Mouse (Mus musculus) liver, embryonic 13.5 days (tissue): ENCODE data around the gene Pik3ca. TPM values are rescaled to one million over a fixed set of nuclear protein-coding genes. Genes with fewer than 3 reads are reported as not detected.
"Not testable (repeated sequence)": the region's sequence is repeated elsewhere in the genome, so short reads cannot be mapped to it uniquely, and the experiment has no call there.

Experiments
- ATAC-seq: fragments of 200-750 bp; cut with Nextera tagmentation; 2 replicates; pipeline ENCODE4 v1.8.0; 2017; ENCODE audit warnings: low read depth, mild to moderate bottlenecking, moderate number of reproducible peaks, moderate library complexity
- DNase-seq: peaks from one replicate; pipeline ENCODE4 v3.0.0; 2022
- H3K27ac ChIP-seq: fragments of 300-500 bp; sonication (generic); 2 replicates; pipeline ENCODE4 v1.5.1; 2015; ENCODE audit warnings: moderate library complexity, mild to moderate bottlenecking, inconsistent platforms
- H3K27me3 ChIP-seq: fragments of 300-500 bp; sonication (generic); 2 replicates; pipeline ENCODE4 v1.6.1; 2015; ENCODE audit warnings: mild to moderate bottlenecking, inconsistent platforms
- H3K36me3 ChIP-seq: fragments of 300-500 bp; sonication (generic); 2 replicates; pipeline ENCODE4 v1.6.1; 2015; ENCODE audit warnings: mild to moderate bottlenecking, inconsistent platforms
- H3K4me1 ChIP-seq: fragments of 300-500 bp; sonication (generic); replicated peaks from 2 replicates; pipeline ENCODE4 v1.6.1; 2015; ENCODE audit warnings: inconsistent platforms
- H3K4me2 ChIP-seq: fragments of 300-500 bp; sonication (generic); 2 replicates; pipeline ENCODE4 v1.6.1; 2015; ENCODE audit warnings: inconsistent platforms, mild to moderate bottlenecking, moderate library complexity
- H3K4me3 ChIP-seq: fragments of 300-500 bp; sonication (generic); replicated peaks from 2 replicates; pipeline ENCODE4 v1.5.1; 2015; ENCODE audit warnings: mild to moderate bottlenecking, inconsistent platforms
- H3K9ac ChIP-seq: fragments of 300-500 bp; sonication (generic); 2 replicates; pipeline ENCODE4 v1.6.1; 2015; ENCODE audit warnings: mild to moderate bottlenecking, inconsistent platforms
- H3K9me3 ChIP-seq: fragments of 300-500 bp; sonication (generic); replicated peaks from 2 replicates; pipeline ENCODE4 v1.6.1; 2016; ENCODE audit warnings: inconsistent platforms
- WGBS: fragments of 180-500 bp; shearing (Covaris S2); methylation state at CpG from one replicate; pipeline ENCODE4 v1.1.7; 2015; ENCODE audit not compliant: insufficient replicate concordance; 5-methylcytosine and 5-hydroxymethylcytosine counted together
- polyA plus RNA-seq: library from polyadenylated mRNA; unstranded; fragments of >200 nt; fragmentation: Nextera tagmentation; extraction: Ambion mirVana; gene quantifications from 2 replicates; pipeline ENCODE4 v1.2.1, GENCODE M21; 2015

The Pik3ca gene
- polyA plus RNA-seq, 1 experiment from 2014 or later: 3.0 TPM

GRCm38 (mm10) chr3:32427695-32428094, 30.2 kb downstream of the Pik3ca start:
- 49% methylated on average over 4 of the region's 4 CpGs for WGBS
- Histone ChIP-seq H3K27me3 (no peaks in the 10 kb centered on the region), H3K36me3 (no peaks in the 10 kb centered on the region), H3K27ac (no peak overlapping the region), H3K4me3 (no peak overlapping the region), H3K4me2 (no peak overlapping the region), H3K9me3 (no peaks in the 10 kb centered on the region), H3K4me1 (peaks cover 10% of the 10 kb centered on the region), H3K9ac (no peak overlapping the region)
- ATAC-seq (no peak), DNase-seq (no peak)

GRCm38 (mm10) chr3:32428361-32428760, 30.9 kb downstream of the Pik3ca start:
- Histone ChIP-seq H3K9me3 (no peaks in the 10 kb centered on the region), H3K27ac (no peak overlapping the region), H3K9ac (no peak overlapping the region), H3K27me3 (no peaks in the 10 kb centered on the region), H3K4me1 (peaks cover 10% of the 10 kb centered on the region), H3K4me2 (no peak overlapping the region), H3K4me3 (no peak overlapping the region), H3K36me3 (no peaks in the 10 kb centered on the region)
- 72% methylated on average over 3 of the region's 3 CpGs for WGBS
- DNase-seq: no peak
- no peak for ATAC-seq

- Histone ChIP-seq H3K27me3 (no peaks in the 10 kb centered on the region), H3K4me3 (no peak overlapping the region), H3K4me1 (peaks cover 10% of the 10 kb centered on the region), H3K36me3 (no peaks in the 10 kb centered on the region), H3K9ac (no peak overlapping the region), H3K4me2 (no peak overlapping the region), H3K27ac (no peak overlapping the region), H3K9me3 (no peaks in the 10 kb centered on the region)
- 85% methylated on average over 4 of the region's 4 CpGs for WGBS
- ATAC-seq (no peak), DNase-seq (no peak)
These were observed 31.4 kb downstream of the Pik3ca start for GRCm38 (mm10) chr3:32428921-32429320.

GRCm38 (mm10) chr3:32429351-32429750, 31.9 kb downstream of the Pik3ca start:
- not testable (repeated sequence) for H3K27ac ChIP-seq, H3K36me3 ChIP-seq, H3K4me3 ChIP-seq, H3K4me2 ChIP-seq, DNase-seq, H3K9ac ChIP-seq, H3K27me3 ChIP-seq, ATAC-seq, H3K9me3 ChIP-seq
- peaks cover 10% of the 10 kb centered on the region for H3K4me1 ChIP-seq

GRCm38 (mm10) chr3:32430394-32430793, 32.9 kb downstream of the Pik3ca start:
- DNase-seq (no peak), ATAC-seq (no peak)
- Histone ChIP-seq H3K4me2 (no peak overlapping the region), H3K9ac (no peak overlapping the region), H3K27me3 (no peaks in the 10 kb centered on the region), H3K4me1 (peaks cover 10% of the 10 kb centered on the region), H3K9me3 (no peaks in the 10 kb centered on the region), H3K36me3 (no peaks in the 10 kb centered on the region), H3K27ac (no peak overlapping the region), H3K4me3 (no peak overlapping the region)
- 53% methylated on average over 2 of the region's 2 CpGs for WGBS

- no peak overlapping the region for H3K27ac ChIP-seq
- ATAC-seq: no peak
These were observed 36.5 kb downstream of the Pik3ca start for GRCm38 (mm10) chr3:32434016-32434415.

GRCm38 (mm10) chr3:32436101-32436500, 38.6 kb downstream of the Pik3ca start:
- Histone ChIP-seq H3K36me3 (peaks cover 36% of the 10 kb centered on the region), H3K27ac (no peak overlapping the region), H3K9me3 (no peaks in the 10 kb centered on the region), H3K4me2 (no peak overlapping the region), H3K9ac (no peak overlapping the region), H3K27me3 (no peaks in the 10 kb centered on the region), H3K4me1 (no peaks in the 10 kb centered on the region), H3K4me3 (no peak overlapping the region)
- ATAC-seq (no peak), DNase-seq (no peak)
- 73% methylated on average over 11 of the region's 11 CpGs for WGBS

More at GRCm38 (mm10) chr3:32434016-32434415, 36.5 kb downstream of the Pik3ca start:
- H3K4me3 ChIP-seq: no peak overlapping the region
- no peaks in the 10 kb centered on the region for H3K9me3 ChIP-seq
- DNase-seq: no peak
- no peaks in the 10 kb centered on the region for H3K4me1 ChIP-seq
- H3K9ac ChIP-seq: no peak overlapping the region
- 56% methylated on average over 2 of the region's 2 CpGs for WGBS
- H3K36me3 ChIP-seq: peaks cover 21% of the 10 kb centered on the region
- no peak overlapping the region for H3K4me2 ChIP-seq
- H3K27me3 ChIP-seq: no peaks in the 10 kb centered on the region

- Histone ChIP-seq H3K36me3 (peaks cover 43% of the 10 kb centered on the region), H3K4me1 (no peaks in the 10 kb centered on the region), H3K4me3 (no peak overlapping the region), H3K9ac (no peak overlapping the region), H3K27me3 (no peaks in the 10 kb centered on the region), H3K27ac (no peak overlapping the region), H3K4me2 (no peak overlapping the region), H3K9me3 (no peaks in the 10 kb centered on the region)
- 78% methylated on average over 6 of the region's 6 CpGs for WGBS
- ATAC-seq: no peak
- no peak for DNase-seq
These were observed 39.8 kb downstream of the Pik3ca start for GRCm38 (mm10) chr3:32437297-32437696.

GRCm38 (mm10) chr3:32437820-32438219, 40.3 kb downstream of the Pik3ca start:
- no peak for DNase-seq
- peaks cover 43% of the 10 kb centered on the region for H3K36me3 ChIP-seq

GRCm38 (mm10) chr3:32438716-32439115, 41.2 kb downstream of the Pik3ca start:
- no peak for ATAC-seq
- Histone ChIP-seq H3K9me3 (no peaks in the 10 kb centered on the region), H3K4me1 (no peaks in the 10 kb centered on the region), H3K36me3 (peaks cover 45% of the 10 kb centered on the region), H3K27ac (no peak overlapping the region), H3K9ac (no peak overlapping the region), H3K4me3 (no peak overlapping the region), H3K4me2 (no peak overlapping the region), H3K27me3 (no peaks in the 10 kb centered on the region)
- DNase-seq: no peak
- WGBS: 70% methylated on average over 4 of the region's 4 CpGs

More at GRCm38 (mm10) chr3:32437820-32438219, 40.3 kb downstream of the Pik3ca start:
- Histone ChIP-seq H3K4me2 (no peak overlapping the region), H3K4me1 (no peaks in the 10 kb centered on the region), H3K4me3 (no peak overlapping the region), H3K27ac (no peak overlapping the region), H3K27me3 (no peaks in the 10 kb centered on the region), H3K9me3 (no peaks in the 10 kb centered on the region), H3K9ac (no peak overlapping the region)
- WGBS: 86% methylated on average over 6 of the region's 6 CpGs
- ATAC-seq: no peak

- Histone ChIP-seq H3K4me1 (no peaks in the 10 kb centered on the region), H3K9me3 (no peaks in the 10 kb centered on the region), H3K4me3 (no peak overlapping the region), H3K27ac (no peak overlapping the region), H3K27me3 (no peaks in the 10 kb centered on the region), H3K4me2 (no peak overlapping the region), H3K9ac (no peak overlapping the region), H3K36me3 (peaks cover 59% of the 10 kb centered on the region)
- DNase-seq: no peak
- no peak for ATAC-seq
These were observed 44.2 kb downstream of the Pik3ca start for GRCm38 (mm10) chr3:32441710-32442109.

GRCm38 (mm10) chr3:32454329-32455021, 57.0 kb downstream of the Pik3ca start:
- WGBS: 77% methylated on average over 11 of the region's 11 CpGs
- ATAC-seq (no peak), DNase-seq (no peak)
- Histone ChIP-seq H3K27ac (no peak overlapping the region), H3K27me3 (no peaks in the 10 kb centered on the region), H3K9me3 (no peaks in the 10 kb centered on the region), H3K4me1 (no peaks in the 10 kb centered on the region), H3K9ac (no peak overlapping the region), H3K4me2 (no peak overlapping the region), H3K4me3 (no peak overlapping the region), H3K36me3 (peaks cover 54% of the 10 kb centered on the region)
